Mouse (Mus musculus) heart, postnatal 0 days (tissue): ENCODE results near the gene Cyfip2. TPM values are rescaled to one million over a fixed set of nuclear protein-coding genes. Genes with fewer than 3 reads are reported as not detected.

Experiments
- ATAC-seq: fragments of 200-750 bp; cut with Nextera tagmentation; 2 replicates; pipeline ENCODE4 v1.8.0; 2017; ENCODE audit warnings: low read depth, moderate number of reproducible peaks, moderate library complexity; ENCODE audit not compliant: insufficient read depth
- DNase-seq: peaks from one replicate; pipeline ENCODE4 v3.0.0-alpha.2; 2016; ENCODE audit warnings: low spot score
- H3K27ac ChIP-seq: fragments of 300-500 bp; sonication (generic); 2 replicates; pipeline ENCODE4 v1.5.1; 2014; ENCODE audit warnings: low read depth, mild to moderate bottlenecking
- H3K27me3 ChIP-seq: fragments of 300-500 bp; sonication (generic); 2 replicates; pipeline ENCODE4 v1.6.1; 2014; ENCODE audit warnings: low read length, mixed read lengths; ENCODE audit not compliant: control insufficient read depth, insufficient read depth
- H3K36me3 ChIP-seq: fragments of 300-500 bp; sonication (generic); replicated peaks from 2 replicates; pipeline ENCODE4 v1.6.1; 2014; ENCODE audit warnings: low read length, mixed read lengths; ENCODE audit not compliant: control insufficient read depth, insufficient read depth
- H3K4me1 ChIP-seq: fragments of 300-500 bp; sonication (generic); 2 replicates; pipeline ENCODE4 v1.6.1; 2014; ENCODE audit warnings: antibody characterized with exemption; ENCODE audit not compliant: control insufficient read depth, insufficient read depth
- H3K4me2 ChIP-seq: fragments of 300-500 bp; sonication (generic); 2 replicates; pipeline ENCODE4 v1.6.1; 2014; ENCODE audit warnings: low read depth, mild to moderate bottlenecking, low read length, moderate library complexity
- H3K4me3 ChIP-seq: fragments of 300-500 bp; sonication (generic); 2 replicates; pipeline ENCODE4 v1.5.1; 2014; ENCODE audit warnings: low read depth, low read length
- H3K9ac ChIP-seq: fragments of 300-500 bp; sonication (generic); replicated peaks from 2 replicates; pipeline ENCODE4 v1.6.1; 2014; ENCODE audit warnings: low read depth, low read length, mixed read lengths
- H3K9me3 ChIP-seq: fragments of 300-500 bp; sonication (generic); replicated peaks from 2 replicates; pipeline ENCODE4 v1.6.1; 2016; ENCODE audit warnings: low read length; ENCODE audit not compliant: control insufficient read depth
- CTCF ChIP-seq: IDR thresholded peaks from 2 replicates; pipeline ENCODE4 v1.5.1; 2016; ENCODE audit warnings: antibody characterized with exemption, control low read depth, low read depth
- EP300 ChIP-seq: IDR thresholded peaks from 2 replicates; pipeline ENCODE4 v1.6.1; 2016; ENCODE audit warnings: antibody characterized with exemption, low read depth
- WGBS: fragments of 180-500 bp; shearing (Covaris S2); extraction: QIAGEN DNeasy Blood & Tissue Kit; methylation state at CpG from one replicate; pipeline ENCODE4 v1.1.7; 2014; 5-methylcytosine and 5-hydroxymethylcytosine counted together
- polyA plus RNA-seq: library from polyadenylated mRNA; unstranded; fragments of >200 nt; fragmentation: Nextera tagmentation; extraction: Ambion mirVana; gene quantifications from 2 replicates; pipeline ENCODE4 v1.2.1, GENCODE M21; 2015
- total RNA-seq: library from RNA; depleted of rRNA; stranded (reverse); fragments of >200 nt; gene quantifications from 2 replicates; pipeline ENCODE4 v1.2.3, GENCODE M21; 2014; ENCODE audit warnings: low replicate concordance

Cyfip2 gene
- total and polyA plus RNA-seq, 2 experiments from 2014 or later: 6.3 to 15.6 TPM

DNA sequence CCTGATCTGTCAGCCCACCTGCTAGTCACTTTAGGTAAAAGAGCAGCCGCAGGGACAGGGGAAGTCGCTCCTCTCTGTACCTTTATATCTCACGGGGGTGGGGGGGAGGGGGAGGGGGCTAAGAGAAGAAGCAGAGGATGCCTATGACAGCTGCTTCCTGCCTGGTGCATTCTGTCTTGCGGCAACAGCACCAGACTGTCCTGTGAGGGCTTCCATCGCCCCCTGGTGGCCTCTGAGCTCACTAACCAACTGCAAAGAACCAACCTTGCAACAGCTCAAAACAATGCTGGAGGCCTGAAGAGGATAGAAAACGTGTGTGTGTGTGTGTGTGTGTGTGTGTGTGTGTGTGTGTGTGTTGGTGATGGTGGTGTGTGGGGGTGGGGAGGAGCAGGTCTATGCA lies 37.4 kb downstream of the Cyfip2 start:
- peak; percentile 83 for ATAC-seq
- H3K4me2 ChIP-seq: no peak overlapping the region
- no peak overlapping the region for H3K4me3 ChIP-seq
- H3K9ac ChIP-seq: no peak overlapping the region
- H3K9me3 ChIP-seq: no peaks in the 10 kb centered on the region
- 0 out of 2 replicates have a peak, but pooled peaks cover 4% of the 10 kb centered on the region for H3K4me1 ChIP-seq
- H3K36me3 ChIP-seq: peaks cover 3% of the 10 kb centered on the region; the same call in 1 of the 2 replicates
- WGBS: 4% methylated on average over 6 of the region's 6 CpGs
- TF ChIP-seq CTCF (peak; percentile 81), EP300 (no peak)
- H3K27me3 ChIP-seq: no peaks in the 10 kb centered on the region
- H3K27ac ChIP-seq: no peak overlapping the region
- peak; percentile 80 for DNase-seq

GRCm38 (mm10) chr11:46273969-46274368 lies 38.7 kb downstream of the Cyfip2 start:
- Histone ChIP-seq H3K36me3 (peaks cover 3% of the 10 kb centered on the region; the same call in 1 of the 2 replicates), H3K9me3 (no peaks in the 10 kb centered on the region), H3K27me3 (no peaks in the 10 kb centered on the region), H3K4me2 (no peak overlapping the region), H3K27ac (no peak overlapping the region), H3K4me3 (no peak overlapping the region), H3K9ac (no peak overlapping the region), H3K4me1 (0 out of 2 replicates have a peak, but pooled peaks cover 4% of the 10 kb centered on the region)
- TF ChIP-seq EP300 (no peak), CTCF (no peak)
- ATAC-seq (no peak), DNase-seq (no peak)
- 96% methylated on average over 3 of the region's 3 CpGs for WGBS

DNA sequence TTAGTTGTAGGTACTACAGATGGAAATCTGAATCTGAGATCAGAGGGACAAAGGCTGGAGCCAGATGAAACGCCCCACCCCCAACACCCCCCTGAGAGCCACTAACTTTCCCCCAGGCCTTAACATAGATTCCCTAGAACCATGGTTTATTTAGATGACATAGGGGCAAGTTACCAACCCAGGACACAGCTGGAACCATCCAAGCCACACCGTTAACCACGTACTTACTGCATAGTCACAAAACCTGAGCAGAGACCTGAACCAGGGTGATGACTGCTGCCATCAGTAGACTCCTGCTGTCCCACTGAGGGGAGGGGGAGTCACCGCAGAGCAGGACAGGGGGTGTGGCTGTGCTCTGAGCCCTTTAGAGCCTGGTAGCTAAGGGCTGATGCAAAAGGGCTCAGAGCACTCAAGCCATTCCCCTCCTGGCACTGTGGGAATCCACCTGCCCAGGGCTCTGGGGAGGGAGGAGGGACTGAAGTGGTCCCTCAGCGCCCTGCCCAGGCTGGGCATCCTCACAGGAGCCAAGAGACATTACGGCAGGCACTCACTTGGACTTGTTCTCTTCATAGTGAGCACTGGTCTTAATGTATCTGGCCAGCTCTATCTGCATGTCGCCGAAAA lies 40.5 kb downstream of the Cyfip2 start:
- H3K36me3 ChIP-seq: 0 out of 2 replicates have a peak, but pooled peaks cover 8% of the 10 kb centered on the region
- H3K27me3 ChIP-seq: no peaks in the 10 kb centered on the region
- H3K9me3 ChIP-seq: no peaks in the 10 kb centered on the region
- H3K4me1 ChIP-seq: 0 out of 2 replicates have a peak, but pooled peaks cover 4% of the 10 kb centered on the region
- no peak overlapping the region for H3K9ac ChIP-seq
- H3K27ac ChIP-seq: no peak overlapping the region
- DNase-seq (no peak), ATAC-seq (no peak)
- TF ChIP-seq CTCF (no peak), EP300 (no peak)
- H3K4me3 ChIP-seq: no peak overlapping the region
- no peak overlapping the region for H3K4me2 ChIP-seq
- 74% methylated on average over 8 of the region's 8 CpGs for WGBS

GRCm38 (mm10) chr11:46269893-46270292 lies 42.8 kb downstream of the Cyfip2 start:
- DNase-seq (no peak), ATAC-seq (no peak)
- Histone ChIP-seq H3K4me1 (no peaks in the 10 kb centered on the region), H3K4me3 (no peak overlapping the region), H3K4me2 (no peak overlapping the region), H3K27ac (no peak overlapping the region), H3K27me3 (no peaks in the 10 kb centered on the region), H3K9me3 (no peaks in the 10 kb centered on the region), H3K9ac (no peak overlapping the region), H3K36me3 (0 out of 2 replicates have a peak, but pooled peaks cover 14% of the 10 kb centered on the region)
- no peak for TF ChIP-seq CTCF
- WGBS: 64% methylated on average over 3 of the region's 3 CpGs

- Histone ChIP-seq H3K9me3 (no peaks in the 10 kb centered on the region), H3K36me3 (0 out of 2 replicates have a peak, but pooled peaks cover 14% of the 10 kb centered on the region), H3K9ac (no peak overlapping the region), H3K4me2 (no peak overlapping the region), H3K4me3 (no peak overlapping the region), H3K4me1 (no peaks in the 10 kb centered on the region), H3K27me3 (no peaks in the 10 kb centered on the region), H3K27ac (no peak overlapping the region)
- 76% methylated on average over 9 of the region's 9 CpGs for WGBS
- TF ChIP-seq CTCF: no peak
- TF ChIP-seq EP300: no peak
- DNase-seq (no peak), ATAC-seq (no peak)
These were observed 43.3 kb downstream of the Cyfip2 start for GRCm38 (mm10) chr11:46269391-46269790.

DNA sequence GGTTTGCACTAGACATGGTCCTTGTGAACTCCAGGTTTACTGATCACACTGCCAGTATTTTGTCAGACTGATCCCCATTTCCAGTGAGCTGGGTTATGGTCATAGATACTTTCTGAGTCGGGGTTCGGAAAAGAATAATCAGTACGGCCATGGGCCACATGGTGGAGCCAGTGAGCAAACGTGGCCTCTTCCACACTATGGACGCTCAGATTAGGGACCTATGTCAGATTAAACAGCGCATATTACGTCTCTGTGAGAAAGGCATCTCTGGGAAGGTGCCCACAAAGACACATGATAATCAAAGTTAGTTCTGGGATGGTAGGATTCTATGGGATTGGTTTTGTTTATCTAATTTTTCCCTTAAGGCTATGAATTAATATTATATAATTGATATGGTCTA lies 43.7 kb downstream of the Cyfip2 start:
- no peaks in the 10 kb centered on the region for H3K9me3 ChIP-seq
- ATAC-seq: no peak
- no peak overlapping the region for H3K9ac ChIP-seq
- no peak overlapping the region for H3K4me3 ChIP-seq
- TF ChIP-seq CTCF: peak; percentile 77
- TF ChIP-seq EP300: no peak
- no peaks in the 10 kb centered on the region for H3K4me1 ChIP-seq
- H3K36me3 ChIP-seq: 0 out of 2 replicates have a peak, but pooled peaks cover 14% of the 10 kb centered on the region
- H3K4me2 ChIP-seq: no peak overlapping the region
- DNase-seq: peak; percentile 32
- no peaks in the 10 kb centered on the region for H3K27me3 ChIP-seq
- H3K27ac ChIP-seq: no peak overlapping the region
- 17% methylated on average over 7 of the region's 7 CpGs for WGBS
